Mouse (Mus musculus) heart, postnatal 36 days (tissue): ENCODE results near the gene Selp. TPM values are rescaled to one million over a fixed set of nuclear protein-coding genes. Genes with fewer than 3 reads are reported as not detected.

Experiments used
- DNase-seq, 2 experiments: peaks; one replicate each; pipeline ENCODE4 v3.0.0; 2021 to 2022
- intact Hi-C: fragments of 180-260 bp; cut with DNase I; formaldehyde crosslinking; loops from one replicate; pipeline ENCODE4 v1.15.1; 2025
- total RNA-seq, 2 experiments: library from RNA; stranded (reverse); gene quantifications; 2 replicates each; pipeline ENCODE4 v1.2.3; 2021

Selp gene
- total RNA-seq, 2 experiments from 2014 or later: 1.4 to 2.4 TPM

DNA sequence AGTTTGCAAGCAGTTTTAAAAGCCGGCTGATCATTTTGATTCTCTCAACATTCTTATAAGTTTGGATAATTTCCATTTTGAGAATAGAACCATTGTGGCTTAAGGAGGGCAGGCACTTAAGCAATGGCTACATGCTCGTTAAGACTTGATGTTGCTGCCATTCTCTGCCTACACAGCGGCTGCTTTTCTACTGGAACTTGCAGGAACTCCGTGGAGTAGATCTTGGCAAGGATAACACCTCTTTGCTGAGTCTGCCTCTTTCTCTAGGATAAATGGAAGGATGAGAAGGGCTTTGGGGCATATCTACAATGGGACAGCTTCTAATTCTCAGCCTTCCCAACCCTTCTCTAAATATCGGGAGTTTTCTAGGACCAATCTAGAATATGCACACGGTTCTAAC lies 583 bp downstream of the Selp start:
- DNase-seq: no peak
- intact Hi-C loops: no loop called here

DNA sequence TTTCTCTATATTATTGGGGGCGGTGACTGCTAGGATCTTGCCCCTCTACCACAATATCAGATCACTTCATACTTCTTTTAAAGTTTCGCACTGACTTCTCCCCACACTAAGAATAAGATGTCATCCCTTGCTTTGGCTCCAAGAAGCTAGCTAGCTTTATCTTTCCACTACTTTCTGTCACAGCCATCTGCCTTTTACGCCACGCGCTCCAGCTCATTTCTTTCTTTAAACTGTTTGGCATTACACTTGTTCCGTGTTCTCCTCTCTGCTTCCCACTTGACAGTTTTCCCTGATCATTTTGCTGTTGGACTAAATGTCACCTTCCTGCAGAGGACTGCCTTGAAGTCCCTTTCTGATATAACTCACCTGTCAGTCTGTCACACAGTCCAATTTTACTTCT lies 2.8 kb downstream of the Selp start:
- DNase-seq: no peak
- intact Hi-C loops: no loop called here

DNA sequence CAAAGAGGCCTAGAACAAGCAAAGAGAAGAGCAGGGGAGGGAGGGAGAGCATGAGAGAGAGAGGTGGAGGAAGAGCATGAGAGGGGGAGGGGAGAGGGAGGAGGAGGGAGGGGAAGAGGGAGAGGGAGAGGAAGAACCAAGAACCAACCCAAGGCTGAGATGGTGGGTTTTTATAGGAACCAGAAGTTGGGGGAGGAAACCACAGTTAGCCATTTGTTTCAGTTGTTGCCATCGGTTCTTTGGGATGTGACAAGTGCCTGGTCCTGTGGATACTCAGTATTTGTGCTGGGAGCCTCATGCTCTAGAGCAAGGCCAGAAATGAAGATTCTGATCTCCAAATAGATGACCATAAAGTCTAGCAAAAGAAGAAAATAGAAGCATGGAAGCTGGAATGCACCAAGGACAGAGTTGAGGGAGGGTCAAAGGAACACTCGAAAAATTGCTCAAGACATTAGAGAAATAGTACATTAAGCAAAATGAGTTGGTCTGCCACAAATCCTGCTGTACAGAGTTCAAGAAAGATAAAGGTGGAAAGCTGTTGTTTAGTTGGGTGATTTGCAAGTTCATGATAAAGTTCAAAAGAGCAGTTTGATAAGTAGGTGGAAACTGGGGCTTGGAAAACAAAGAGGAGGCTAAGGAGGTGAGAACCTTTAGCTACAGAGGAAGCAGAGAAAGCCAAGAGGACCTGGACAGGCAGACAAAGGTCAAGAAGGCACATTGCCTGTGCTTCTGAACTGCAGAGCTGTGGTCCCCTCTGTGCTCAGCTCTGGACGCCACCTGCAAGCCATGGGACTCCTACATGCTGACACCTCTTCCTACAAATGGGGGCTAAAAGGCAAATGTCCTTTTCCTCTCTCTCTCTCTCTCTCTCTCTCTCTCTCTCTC lies 5.1 kb downstream of the Selp start:
- intact Hi-C loops: no loop called here
- no peak for DNase-seq

DNA sequence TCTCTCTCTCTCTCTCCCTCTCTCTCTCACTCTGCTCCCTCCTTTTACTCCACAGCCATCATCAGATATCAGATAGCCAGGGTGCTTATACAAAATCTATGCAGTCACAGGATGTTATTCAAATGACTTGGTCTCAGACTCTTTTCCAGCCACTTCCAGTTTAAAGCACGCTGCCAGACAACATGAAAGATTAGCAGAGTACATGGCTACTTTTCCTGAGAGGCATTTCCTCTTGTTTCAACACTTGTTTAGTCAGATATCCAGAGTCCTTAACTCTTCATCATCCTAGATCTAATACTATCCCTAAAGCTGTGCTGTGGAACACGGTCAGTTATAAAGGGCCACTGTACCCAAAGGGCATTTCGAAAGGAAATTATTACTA lies 5.7 kb downstream of the Selp start:
- intact Hi-C loops: no loop called here

DNA sequence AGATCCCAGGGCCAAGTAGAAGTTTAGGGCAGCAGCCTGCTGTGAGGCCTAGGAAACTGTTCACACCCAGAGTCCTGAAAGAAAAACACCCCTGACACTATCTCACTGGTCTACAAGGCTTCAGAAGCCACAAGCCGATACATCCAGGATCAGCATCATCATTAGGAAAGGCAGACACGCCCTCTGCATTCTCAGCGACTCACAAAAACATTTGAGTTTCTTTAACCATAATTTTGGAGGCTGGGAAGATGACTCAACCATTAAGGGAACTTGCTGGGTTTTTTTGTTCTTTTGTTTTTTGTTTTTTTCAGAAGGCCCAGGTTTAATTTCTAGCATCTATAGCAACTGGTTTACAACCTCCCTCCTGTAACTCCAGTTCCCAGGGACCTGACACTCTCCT lies 8.8 kb downstream of the Selp start:
- no peak for DNase-seq
- intact Hi-C loops: no loop called here

More for the DNA sequence above, 5.7 kb downstream of the Selp start:
- no peak for DNase-seq

DNA sequence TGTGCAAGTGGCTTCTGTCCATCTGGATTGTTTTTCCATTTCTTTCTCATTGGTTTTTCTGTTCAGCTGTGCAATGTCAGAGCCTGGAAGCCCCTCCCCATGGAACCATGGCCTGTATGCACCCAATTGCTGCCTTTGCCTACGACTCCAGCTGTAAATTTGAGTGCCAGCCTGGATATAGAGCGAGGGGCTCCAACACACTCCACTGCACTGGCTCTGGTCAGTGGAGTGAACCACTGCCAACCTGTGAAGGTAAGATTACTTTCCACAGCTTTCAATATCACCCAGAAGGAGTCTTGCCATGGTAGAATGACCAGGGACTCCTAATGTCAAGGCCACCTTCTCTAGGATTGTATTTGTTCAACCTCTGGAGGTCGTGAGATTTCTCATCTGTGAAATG lies 14.9 kb downstream of the Selp start:
- intact Hi-C loops: no loop called here
- DNase-seq: no peak

DNA sequence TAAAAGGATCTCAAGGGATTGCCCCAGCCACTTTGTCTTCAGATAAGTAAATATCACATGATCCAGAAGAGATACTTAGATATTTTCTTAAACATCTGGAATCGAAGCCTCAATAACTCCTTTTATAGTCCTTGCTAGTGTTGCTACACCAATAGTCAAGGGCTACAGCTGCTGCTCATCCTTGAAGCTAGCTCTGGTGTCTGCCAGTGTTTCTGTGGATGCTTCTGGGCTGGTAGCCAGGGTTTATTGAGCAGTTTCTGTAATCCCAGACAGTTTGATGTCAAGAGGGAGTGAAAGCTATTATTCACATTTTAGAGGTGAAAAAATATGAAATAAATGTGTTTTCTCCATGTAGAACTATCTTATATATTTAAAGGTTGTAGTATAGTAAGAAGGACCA lies 17.5 kb downstream of the Selp start:
- intact Hi-C loops: no loop called here
- DNase-seq: no peak

DNA sequence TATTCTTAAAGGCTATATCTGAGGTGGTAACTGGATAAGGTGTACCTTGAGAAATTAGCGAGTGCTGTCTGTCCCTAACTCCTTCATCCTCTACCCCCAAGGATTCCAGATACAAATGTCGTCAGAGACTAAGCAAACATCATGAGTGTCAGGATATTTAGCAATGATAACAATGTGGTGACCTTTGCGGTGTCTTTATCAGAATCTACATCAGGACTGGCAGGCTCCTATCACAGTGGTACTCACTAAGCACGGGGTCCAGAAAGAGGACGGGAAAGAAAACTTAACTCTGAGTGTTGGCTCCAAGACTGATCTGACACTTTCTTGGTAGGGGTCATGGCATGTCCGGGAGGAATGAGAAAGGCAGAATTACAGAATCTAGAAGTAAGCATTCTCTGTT lies 19.0 kb downstream of the Selp start:
- intact Hi-C loops: no loop called here
- no peak for DNase-seq

DNA sequence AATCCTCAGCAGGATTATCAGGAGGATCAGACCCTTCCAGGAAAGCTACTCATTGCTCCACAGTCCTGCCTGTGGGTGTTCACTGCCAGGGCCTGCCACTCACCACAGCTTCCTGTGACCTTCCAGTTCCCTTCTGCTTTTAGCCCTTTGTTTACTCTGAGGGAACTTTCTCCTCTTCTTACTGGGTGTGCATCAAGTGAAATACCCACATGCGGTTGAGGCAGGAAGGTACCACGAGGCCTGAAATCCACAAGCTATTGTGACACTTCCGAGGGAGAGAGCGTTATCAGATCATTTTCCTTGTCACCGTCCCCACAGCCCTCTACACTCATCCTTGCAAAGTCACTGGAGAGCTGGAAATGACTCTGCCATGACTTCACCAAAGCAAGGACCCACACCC lies 20.3 kb downstream of the Selp start:
- DNase-seq: no peak
- intact Hi-C loops: loop anchor here (5.0 kb wide), 1 partner anchor 983 kb away; no protein-coding TSS in a partner anchor

DNA sequence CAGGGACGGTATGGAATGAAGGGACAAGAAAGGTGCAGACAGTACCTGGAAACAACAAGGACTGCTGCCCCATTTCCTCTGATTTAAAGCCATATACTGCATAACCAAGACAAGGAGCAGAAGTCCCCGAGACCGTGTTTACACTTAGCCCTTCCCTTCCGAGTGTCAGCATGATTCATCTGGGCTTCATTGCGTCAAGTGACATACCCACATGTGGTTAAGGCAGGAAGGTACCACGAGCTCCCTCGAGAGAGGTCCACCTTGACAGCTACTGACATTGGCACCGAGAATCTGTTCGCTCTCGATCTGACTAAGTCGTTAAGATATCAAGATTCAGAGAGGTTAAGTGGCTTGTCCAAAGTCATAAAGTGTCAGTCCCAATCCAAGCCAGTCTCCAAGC lies 20.9 kb downstream of the Selp start:
- intact Hi-C loops: loop anchor here (5.0 kb wide), 1 partner anchor 984 kb away; no protein-coding TSS in a partner anchor
- DNase-seq: no peak

DNA sequence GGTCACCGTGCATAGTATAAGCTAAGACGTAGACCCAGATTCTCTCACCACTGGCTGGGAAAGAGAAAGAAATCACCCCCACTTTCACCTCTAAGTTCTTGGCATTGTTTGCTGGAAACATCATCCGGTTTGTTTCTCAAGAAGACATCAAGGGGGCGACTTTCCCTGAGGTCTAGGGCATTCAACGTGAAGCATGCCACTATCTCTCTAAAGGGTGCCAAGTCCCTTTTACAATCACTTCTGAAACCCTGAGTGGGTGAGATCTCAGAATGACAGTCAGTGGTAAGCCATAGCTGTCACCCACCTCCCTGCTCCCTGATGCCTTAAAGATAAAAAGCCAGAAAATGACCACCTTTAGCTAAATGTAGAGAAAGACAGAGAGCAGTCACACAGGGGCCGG lies 21.6 kb downstream of the Selp start:
- no peak for DNase-seq
- intact Hi-C loops: loop anchor here (5.0 kb wide), 1 partner anchor 984 kb away; no protein-coding TSS in a partner anchor

DNA sequence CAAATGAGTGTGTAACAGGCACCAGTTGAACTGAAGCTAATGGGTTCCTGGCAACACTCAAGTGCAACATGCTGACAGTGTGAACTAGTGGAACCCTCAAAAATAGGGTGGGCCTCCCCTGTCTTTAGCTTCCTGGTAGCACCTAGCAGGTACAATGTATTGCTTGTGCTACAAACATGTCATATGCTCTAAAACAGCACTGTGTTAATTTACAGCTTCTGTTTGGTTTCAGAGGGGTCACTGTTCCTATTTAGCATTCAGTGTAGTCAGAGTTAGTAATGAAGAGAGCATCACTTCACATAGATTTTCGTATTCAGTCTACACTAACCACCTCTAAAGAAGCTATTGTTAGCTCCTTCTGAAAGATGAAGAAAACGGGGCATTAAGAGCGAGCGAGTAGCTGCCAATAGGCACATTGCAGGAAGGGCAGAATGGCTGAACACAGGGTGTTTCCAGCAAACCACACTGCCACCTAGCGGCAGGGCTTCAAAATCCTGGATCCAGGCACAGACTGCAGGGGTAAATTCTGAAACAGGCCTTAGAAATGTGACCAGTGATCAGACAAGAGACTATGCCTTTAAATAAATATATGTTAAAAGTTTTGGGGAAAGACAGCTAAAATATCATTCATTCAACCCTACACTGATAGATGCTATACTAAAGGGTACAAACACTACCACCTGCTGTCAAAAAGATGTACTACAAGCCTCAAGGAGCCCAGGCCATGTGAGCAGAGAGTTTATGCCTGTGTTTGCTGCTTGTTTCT lies 23.5 kb downstream of the Selp start:
- DNase-seq: peak; percentile 77 to 87
- intact Hi-C loops: loop anchor here (1.0 to 5.0 kb wide), 5 partner anchors 77 to 986 kb away; partner anchors contain the start of gene Sell

DNA sequence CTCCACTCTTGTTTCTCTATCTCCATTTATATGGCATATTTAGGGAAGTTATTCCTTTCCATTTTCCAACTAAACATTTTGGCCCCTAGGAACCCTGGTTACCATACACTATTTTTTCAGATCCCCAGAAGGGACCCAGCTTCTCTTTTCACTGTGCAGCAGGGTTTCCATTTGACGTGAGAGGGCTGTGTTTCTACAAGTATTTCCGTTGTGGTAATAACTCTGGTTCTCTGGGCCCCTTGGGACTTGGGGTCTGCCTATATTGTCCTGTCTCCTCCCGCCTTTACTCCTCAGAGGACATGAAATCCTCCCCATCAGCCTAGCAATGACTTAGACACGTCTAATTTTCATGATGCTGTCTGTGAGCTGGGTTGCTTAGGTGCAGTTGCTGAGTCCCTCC lies 24.4 kb downstream of the Selp start:
- no peak for DNase-seq
- intact Hi-C loops: loop anchor here (1.0 to 5.0 kb wide), 3 partner anchors 131 to 987 kb away; no protein-coding TSS in a partner anchor

DNA sequence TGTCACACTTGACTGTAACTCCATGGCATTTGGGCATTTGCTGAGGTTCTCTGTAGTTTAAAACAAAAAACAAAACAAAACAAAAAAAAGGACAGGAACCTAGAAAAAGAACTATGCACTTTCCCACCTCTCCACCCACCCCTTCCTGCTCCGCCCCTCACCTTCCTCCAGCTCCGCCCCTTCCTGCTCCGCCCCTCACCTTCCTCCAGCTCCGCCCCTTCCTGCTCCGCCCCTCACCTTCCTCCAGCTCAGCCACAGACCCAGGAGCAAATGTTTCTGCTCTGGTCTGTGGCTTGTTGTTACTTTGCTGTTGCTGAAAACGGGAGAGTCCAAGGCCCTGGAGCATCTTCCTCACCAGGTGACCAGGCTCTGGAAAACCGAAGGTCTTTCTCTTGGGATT lies 34.0 kb downstream of the Selp start:
- DNase-seq: no peak
- intact Hi-C loops: no loop called here

DNA sequence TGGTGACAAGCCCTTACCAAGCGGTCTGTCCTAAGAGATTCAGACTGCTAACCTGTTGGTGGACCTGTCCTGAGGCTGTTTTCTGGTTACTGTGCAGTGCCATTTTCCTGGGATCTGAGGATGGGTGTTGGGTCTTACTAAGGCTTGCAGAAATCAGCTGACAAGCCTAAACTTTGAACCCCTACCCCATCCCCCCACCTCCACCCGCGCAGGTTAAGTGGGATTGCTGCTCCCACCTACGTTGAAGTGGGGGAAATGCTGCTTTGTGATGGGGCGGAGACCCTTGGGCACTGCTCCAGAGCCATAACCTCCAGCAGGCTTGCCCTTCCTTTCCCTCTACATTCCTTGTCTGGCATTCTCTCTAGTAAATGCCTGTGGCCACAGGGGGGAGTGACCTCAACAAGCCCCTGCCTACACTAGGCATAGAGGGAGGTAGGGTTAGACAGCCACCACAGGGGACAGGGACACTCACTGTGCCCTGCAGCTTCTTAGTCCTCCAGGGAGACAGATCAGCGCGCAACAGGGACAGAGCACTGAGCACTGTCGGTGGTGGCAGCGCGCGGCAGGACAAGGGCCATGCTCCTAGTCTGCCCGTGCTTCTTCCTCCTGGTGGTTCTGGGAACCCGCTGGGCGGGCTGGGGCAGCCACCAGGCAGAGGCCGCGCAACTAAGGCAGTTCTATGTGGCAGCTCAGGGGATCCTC lies 36.5 kb downstream of the Selp start, which contains the start of gene F5:
F5 (plus strand) TSS at position 452 of the 702 bp plus-strand sequence.
- DNase-seq: no peak
- intact Hi-C loops: no loop called here

DNA sequence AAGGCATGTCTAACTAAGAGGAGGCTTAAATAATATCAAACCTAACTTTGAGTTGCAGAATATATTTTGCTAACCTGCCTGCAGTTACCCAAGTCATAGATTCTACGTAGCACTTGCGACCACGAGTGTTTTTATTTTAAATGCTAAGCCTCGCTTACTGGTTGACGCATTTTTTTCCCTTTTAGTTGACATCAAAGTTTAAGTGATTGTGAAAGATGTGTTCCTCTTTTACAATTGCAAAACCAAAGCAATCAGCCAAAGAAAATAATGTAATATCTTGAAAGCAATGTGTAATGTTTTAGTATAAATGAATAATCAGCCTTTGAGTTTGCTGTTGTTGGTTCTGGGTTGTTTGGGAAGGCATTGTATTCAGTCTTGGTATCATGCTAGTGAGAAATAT lies 37.8 kb downstream of the Selp start:
- DNase-seq: no peak
- intact Hi-C loops: no loop called here

DNA sequence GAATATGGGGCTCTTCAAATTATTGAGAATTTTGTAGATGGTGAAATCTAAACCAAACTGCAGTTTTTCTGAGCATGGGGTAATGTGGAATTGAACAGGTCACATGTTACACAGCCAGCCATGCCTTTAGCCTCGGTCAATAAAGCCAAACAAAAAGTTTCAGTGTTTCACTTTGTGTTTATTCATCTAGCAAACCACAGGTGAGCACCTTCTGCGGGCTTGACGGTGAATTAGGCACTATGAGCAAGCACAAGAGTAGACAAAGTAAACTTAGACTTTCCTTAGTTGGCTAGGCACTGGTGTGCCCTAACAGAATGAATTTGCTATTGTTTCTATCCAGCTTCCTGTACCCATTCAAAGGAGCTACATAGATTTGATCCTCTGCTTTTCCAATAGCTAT lies 39.9 kb downstream of the Selp start:
- DNase-seq: no peak
- intact Hi-C loops: no loop called here

DNA sequence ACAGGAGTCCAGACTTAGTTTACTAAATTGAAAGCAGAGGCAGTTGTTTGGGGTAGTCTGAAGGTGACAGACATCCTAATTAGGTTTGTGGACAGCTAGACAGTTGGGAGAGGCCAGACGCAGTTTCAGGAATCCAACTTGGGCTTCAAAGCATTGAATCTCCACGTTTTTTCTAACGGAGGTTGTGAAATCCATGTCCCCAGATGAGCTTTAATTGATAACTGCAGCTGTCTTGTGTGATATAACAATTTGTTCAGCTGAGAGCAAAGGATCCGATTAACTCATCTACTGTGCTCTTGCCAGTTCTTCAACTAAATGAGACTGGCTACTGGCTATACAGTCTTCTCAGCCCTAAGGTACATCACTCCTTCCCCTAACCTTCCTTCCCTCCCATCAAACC lies 43.5 kb downstream of the Selp start:
- DNase-seq: no peak
- intact Hi-C loops: no loop called here

DNA sequence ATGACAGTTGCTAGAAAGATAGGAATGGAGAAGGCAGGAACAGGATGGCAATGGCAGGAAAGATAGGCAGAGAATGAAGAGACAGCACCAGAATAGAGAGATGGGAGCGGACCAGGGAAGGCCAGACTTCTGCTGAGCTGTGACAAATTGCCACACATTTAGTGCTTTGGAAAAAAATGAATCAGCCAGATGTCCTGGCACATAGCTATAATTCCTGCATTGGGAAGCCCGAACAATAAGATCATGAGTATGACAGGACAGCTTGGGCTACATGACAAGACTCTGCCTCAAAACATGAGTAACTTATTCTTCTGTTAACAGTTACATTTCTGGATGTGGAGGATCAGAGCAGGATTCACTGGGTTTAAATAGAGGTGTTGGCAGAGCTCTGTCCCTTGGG lies 44.7 kb downstream of the Selp start:
- DNase-seq: no peak
- intact Hi-C loops: no loop called here

DNA sequence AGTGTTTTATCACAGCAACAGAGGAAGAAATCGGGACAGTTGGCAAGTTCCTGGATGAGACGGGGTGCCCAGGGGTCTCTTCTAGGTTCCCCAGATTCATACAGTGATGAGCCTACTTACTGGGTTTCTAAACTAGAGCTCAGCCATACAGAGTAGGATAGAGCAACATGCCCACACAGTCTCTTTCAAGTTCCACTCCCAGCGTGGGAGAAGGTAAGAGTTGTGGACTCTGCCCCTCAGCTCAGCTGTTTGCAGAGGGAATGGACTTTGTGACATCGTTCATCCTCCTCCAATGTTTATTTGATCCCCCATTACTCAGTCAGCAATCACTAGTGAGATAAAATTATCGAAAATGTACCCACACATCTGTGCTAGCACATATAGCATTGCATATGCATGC lies 47.7 kb downstream of the Selp start:
- intact Hi-C loops: no loop called here
- DNase-seq: no peak

DNA sequence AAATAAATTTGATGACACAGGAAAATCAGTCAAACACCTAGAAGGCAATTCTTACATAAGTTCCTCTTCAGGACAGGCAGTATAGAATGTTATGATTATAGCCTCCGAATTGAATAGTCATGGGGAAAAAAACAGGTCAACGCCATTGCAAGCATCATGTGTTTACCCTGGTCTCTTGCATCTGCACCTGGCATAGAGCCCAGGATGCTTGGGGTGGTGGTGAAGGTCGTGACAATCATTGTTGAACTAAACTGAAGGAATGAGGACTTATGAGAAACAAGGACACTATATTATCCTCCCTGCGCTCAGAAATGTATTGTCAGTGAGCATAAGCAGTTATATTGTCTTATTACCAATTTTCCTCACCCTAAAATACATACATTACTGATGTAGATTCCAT lies 53.8 kb downstream of the Selp start:
- intact Hi-C loops: no loop called here
- DNase-seq: no peak
